Mouse (Mus musculus) megakaryocyte-erythroid progenitor cell, adult 5-6 weeks (primary cell): ENCODE results near the gene Rbm7. TPM values are rescaled to one million over a fixed set of nuclear protein-coding genes. Genes with fewer than 3 reads are reported as not detected.

ENCODE experiments used
- ATAC-seq: replicated peaks from 2 replicates; pipeline ENCODE4 v1.8.0; 2016; ENCODE audit warnings: mild to moderate bottlenecking, inconsistent platforms; ENCODE audit not compliant: severe bottlenecking, poor library complexity, low FRiP score, low TSS enrichment
- total RNA-seq, 2 experiments: library from RNA; stranded (forward) in 1 of 2; stranded (reverse) in 1 of 2; fragments of 200-1000, 215-1000 nt in 1 of 2; fragments of >200 nt in 1 of 2; fragmentation: Nextera tagmentation in 1 of 2; gene quantifications; 2 replicates each; pipeline ENCODE4 v1.2.3; 2014 to 2017

The Rbm7 gene
- total RNA-seq, 2 experiments from 2014 or later, result 82.0 to 102 TPM

DNA sequence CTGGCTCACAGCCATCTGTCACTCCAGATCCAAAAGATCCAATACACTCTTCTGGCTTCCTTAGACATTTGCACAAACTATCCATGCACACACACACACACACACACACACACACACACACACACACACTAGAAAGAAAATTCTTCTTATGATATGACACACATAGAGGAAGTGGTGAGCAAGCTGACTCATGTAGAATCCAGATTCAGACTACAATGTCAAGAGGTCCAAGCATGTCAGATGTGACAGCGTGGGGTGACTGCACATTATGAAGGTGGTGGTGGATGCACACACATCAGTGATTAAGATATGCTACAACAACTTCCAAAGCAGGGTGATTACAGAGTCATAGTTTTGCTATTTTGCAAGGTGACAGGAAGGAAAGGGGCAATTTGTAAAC, 51.2 kb downstream of the Rbm7 start:
- ATAC-seq, result no peak

Other genes with a start within 250 kb of the Rbm7 start
- 132 and 174 TPM in 2 replicates for gene Nxpe2, start 141.8 kb downstream of the Rbm7 start, total RNA-seq (2014; fragmentation: Nextera tagmentation)
- gene Nxpe2, start 141.8 kb downstream of the Rbm7 start, total RNA-seq (2017), result 89.5 and 143 TPM in 2 replicates
- gene Rexo2, start 14.7 kb downstream of the Rbm7 start, total RNA-seq (2014; fragmentation: Nextera tagmentation), result 209 and 214 TPM in 2 replicates
- 319 and 373 TPM in 2 replicates for gene Rexo2, start 14.7 kb downstream of the Rbm7 start, total RNA-seq (2017)
- 11.3 and 17.5 TPM in 2 replicates for gene Gm5617, start 143 bp upstream of the Rbm7 start, total RNA-seq (2014; fragmentation: Nextera tagmentation)
- gene Gm5617, start 143 bp upstream of the Rbm7 start, total RNA-seq (2017), result 1.4 and 8.0 TPM in 2 replicates
- not detected in 2 replicates for gene Nnmt, start 109.9 kb upstream of the Rbm7 start, total RNA-seq (2014; fragmentation: Nextera tagmentation)
- gene Nnmt, start 109.9 kb upstream of the Rbm7 start, total RNA-seq (2017), result not detected in 2 replicates